In genomic region chr8:72353700-72354045, GRCm38 (mm10) we compare ENCODE assay signal across 13 mouse cellular contexts. TPM values are rescaled to one million over a fixed set of nuclear protein-coding genes. Genes with fewer than 3 reads are reported as not detected.
A peak's percentile ranks its signal among the peaks of the same experiment; 100 is the strongest.
DNase-seq lines count a peak whose midpoint lies in the region; ATAC-seq and TF ChIP-seq lines count a peak whose summit lies in the region.
"Had no signal": no experiment of that assay in that cellular context is flagged by ENCODE, and none has a peak within 500 bp of the region (broad histone marks: within the 10 kb centered on the region; RNA-seq: fewer than 3 reads in every experiment).

No protein-coding gene starts in this region.

- TF ChIP-seq EP300 in heart, postnatal 0 days (IDR thresholded peaks at IDR 0.05; ENCODE audit: low read depth) = no peak

- H3K27ac ChIP-seq in heart, postnatal 0 days (ENCODE audit: low read depth) = peak overlapping the region; percentile 57
- H3K27ac ChIP-seq in spleen, adult 2 months (ENCODE audit: insufficient read depth, low read length) = peak overlapping the region; percentile 96
- H3K27ac ChIP-seq in brown adipose tissue, adult 24 weeks (replicated peaks; ENCODE audit: low read depth, low read length) = peak overlapping the region; percentile 82
- H3K27ac ChIP-seq: limb, embryonic 12.5 days had no signal

- no peak for TF ChIP-seq POLR2A in spleen, adult 2 months (IDR thresholded peaks at IDR 0.05; ENCODE audit: low read depth, low read length)

- no peak overlapping the region for H3K4me2 ChIP-seq in heart, postnatal 0 days (ENCODE audit: low read depth, low read length)
- H3K4me2 ChIP-seq: limb, embryonic 12.5 days had no signal

- H3K36me3 ChIP-seq in heart, postnatal 0 days (replicated peaks; ENCODE audit: control insufficient read depth, insufficient read depth, low read length) = peaks cover 45% of the 10 kb centered on the region
- no peaks in the 10 kb centered on the region for H3K36me3 ChIP-seq in spleen, adult 2 months (ENCODE audit: control insufficient read depth, insufficient read depth, low read length)

- no peak for TF ChIP-seq CTCF in heart, postnatal 0 days (IDR thresholded peaks at IDR 0.05; ENCODE audit: low read depth)
- TF ChIP-seq CTCF in spleen, adult 2 months (IDR thresholded peaks at IDR 0.05; ENCODE audit: extremely low read depth, insufficient read depth, insufficient read length, insufficient replicate concordance) = no peak

- H3K4me1 ChIP-seq in heart, postnatal 0 days (ENCODE audit: control insufficient read depth, insufficient read depth) = peaks cover 14% of the 10 kb centered on the region
- peaks cover 73% of the 10 kb centered on the region for H3K4me1 ChIP-seq in spleen, adult 2 months (ENCODE audit: control insufficient read depth, insufficient read depth, insufficient read length)
- H3K4me1 ChIP-seq in brown adipose tissue, adult 24 weeks (ENCODE audit: control insufficient read depth, insufficient read depth, insufficient read length, low read length) = peaks cover 35% of the 10 kb centered on the region
- H3K4me1 ChIP-seq: limb, embryonic 12.5 days had no signal

- no peaks in the 10 kb centered on the region for H3K9me3 ChIP-seq in heart, postnatal 0 days (replicated peaks; ENCODE audit: control insufficient read depth, low read length)
- H3K9me3 ChIP-seq: G1E; limb, embryonic 12.5 days; megakaryocyte, embryonic 14.5 days had no signal

- 35% methylated on average over 7 of the region's 7 CpGs for WGBS in heart, postnatal 0 days
- WGBS in spleen, adult 2 months = 62% methylated on average over 7 of the region's 7 CpGs

- DNase-seq in heart, postnatal 0 days (ENCODE audit: low spot score) = peak; percentile 50
- DNase-seq in heart, adult 9 months (ENCODE audit: low spot score in 2 of 2) = no peak
- DNase-seq in spleen, adult 2 months (ENCODE audit: low read depth in 1 of 2, low spot score in 2 of 2) = no peak
- DNase-seq in spleen, adult 18-20 months = no peak
- DNase-seq in natural killer cell, adult 2 months (ENCODE audit: low spot score in 2 of 2) = peak; percentile 64 to 80
- no peak for DNase-seq in left cerebral cortex, postnatal 4 days
- DNase-seq: layer of hippocampus, adult 9-11 months had no signal

- H3K9ac ChIP-seq in heart, postnatal 0 days (replicated peaks; ENCODE audit: low read depth, low read length) = no peak overlapping the region
- H3K9ac ChIP-seq: limb, embryonic 12.5 days had no signal

- ATAC-seq in heart, postnatal 0 days (ENCODE audit: insufficient read depth, low read depth) = peak; percentile 63; the same call in 1 of the 2 replicates

- intact Hi-C loops in left cerebral cortex, postnatal 4 days (cut with DNase I) = no loop called here

- no peaks in the 10 kb centered on the region for H3K27me3 ChIP-seq in heart, postnatal 0 days (ENCODE audit: control insufficient read depth, insufficient read depth, low read length)
- H3K27me3 ChIP-seq in spleen, adult 2 months (ENCODE audit: control insufficient read depth, insufficient read depth, low read length) = no peaks in the 10 kb centered on the region
- H3K27me3 ChIP-seq: limb, embryonic 12.5 days had no signal

- no peak overlapping the region for H3K4me3 ChIP-seq in heart, postnatal 0 days (ENCODE audit: low read depth, low read length)
- H3K4me3 ChIP-seq in spleen, adult 2 months (ENCODE audit: extremely low read depth, insufficient read depth, insufficient read length) = no peak overlapping the region
- H3K4me3 ChIP-seq in brown adipose tissue, adult 24 weeks (ENCODE audit: insufficient read depth, low read depth, low read length) = no peak overlapping the region
- H3K4me3 ChIP-seq: erythroblast, embryonic 14.5 days; limb, embryonic 12.5 days; megakaryocyte, embryonic 14.5 days; myocyte had no signal

RNA-seq across cellular contexts. Expression of gene Klf2, which starts 34.8 kb away (rescaled TPM):
- total RNA-seq in heart, postnatal 0 days (2014; rRNA removed; ENCODE audit: low replicate concordance) = 21.9 and 32.9 TPM in 2 replicates
- 17.7 and 21.3 TPM in 2 replicates for polyA plus RNA-seq in heart, postnatal 0 days (2015; fragmentation: Nextera tagmentation; extraction: Ambion mirVana)
- 219 and 378 TPM in 2 replicates for polyA plus RNA-seq in spleen, adult 2 months (2012; rRNA removed)
- polyA plus RNA-seq in brown adipose tissue, adult 24 weeks (2012; ENCODE audit: insufficient read depth, insufficient read length, missing spikeins) = 30.6 and 88.0 TPM in 2 replicates
- total RNA-seq in left cerebral cortex, postnatal 4 days (2021) = 10 to 100 TPM; 13.1 to 15.1 TPM

RNA-seq across cellular contexts. Expression of gene Gm10282, which starts 48.6 kb away (rescaled TPM):
- total RNA-seq in heart, postnatal 0 days (2014; rRNA removed; ENCODE audit: low replicate concordance) = 0.15 and 3.0 TPM in 2 replicates
- polyA plus RNA-seq in heart, postnatal 0 days (2015; fragmentation: Nextera tagmentation; extraction: Ambion mirVana) = 8.4 and 10.0 TPM in 2 replicates
- polyA plus RNA-seq in spleen, adult 2 months (2012; rRNA removed) = 1.4 and 1.7 TPM in 2 replicates
- not detected in 2 replicates for polyA plus RNA-seq in brown adipose tissue, adult 24 weeks (2012; ENCODE audit: insufficient read depth, insufficient read length, missing spikeins)
- 10 to 100 TPM; 18.5 to 19.4 TPM for total RNA-seq in left cerebral cortex, postnatal 4 days (2021)

Comparison
In these comparisons a context has a peak if more than half of its experiments do, and no peak if none do; other contexts are left out.
1. DNase-seq: peak in heart, postnatal 0 days (single experiment) and natural killer cell, adult 2 months (2 of 2); none in heart, adult 9 months (0 of 2), spleen, adult 2 months (0 of 2), spleen, adult 18-20 months (0 of 2) and left cerebral cortex, postnatal 4 days (single experiment).
2. Peak in every context shown above with its lines, with median percentiles within 50 percentile points of each other: H3K27ac ChIP-seq.